Mouse (Mus musculus): ENCODE measurements around the gene A2ml1.

DNA sequence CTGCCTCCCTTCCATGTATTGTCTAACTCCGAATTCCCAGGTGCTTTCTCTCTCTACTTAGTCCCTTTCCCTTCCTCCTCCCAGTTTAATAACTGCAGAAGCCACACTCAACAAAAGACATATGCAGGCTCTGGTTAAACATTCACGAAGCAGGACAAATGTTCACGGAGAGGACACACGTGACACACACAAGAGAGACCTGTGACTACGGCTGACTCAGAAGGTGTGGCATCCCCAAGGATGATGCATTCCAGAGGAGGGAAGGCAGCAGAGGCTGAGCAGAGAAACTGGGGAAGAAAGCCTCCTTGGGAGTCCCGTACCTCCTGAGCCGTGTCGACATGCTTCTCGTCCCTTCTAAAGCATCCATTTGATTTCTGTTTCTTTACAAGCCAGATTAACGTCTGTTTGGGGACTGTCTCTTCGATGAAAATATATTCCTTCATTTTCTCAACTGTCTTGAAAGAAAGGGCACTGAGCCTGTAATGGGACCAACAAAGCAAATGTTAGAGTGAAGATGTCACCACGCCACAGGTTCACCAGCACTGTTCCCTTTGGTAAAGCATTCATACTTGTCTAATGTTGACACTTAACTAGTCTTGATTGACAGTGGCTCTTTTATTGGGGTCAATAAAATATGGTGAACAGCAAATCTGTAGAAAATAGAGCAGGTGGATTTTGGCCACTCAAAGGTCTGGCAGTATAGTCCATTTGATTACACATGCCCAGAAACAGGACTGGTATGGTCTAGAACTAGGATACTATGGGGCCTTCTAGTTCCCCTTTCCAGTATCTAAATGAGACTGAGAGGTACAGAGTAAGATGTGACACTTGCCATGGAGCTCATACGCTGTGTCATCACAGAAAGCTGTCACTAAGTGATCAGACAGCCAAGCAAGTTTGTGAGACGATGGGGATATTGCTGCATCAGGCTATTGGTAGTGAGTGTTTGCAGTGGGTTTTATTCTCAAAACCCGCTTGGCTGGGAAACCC lies 31.6 kb downstream of the A2ml1 start:
- TF ChIP-seq CTCF (IDR thresholded peaks at IDR 0.05; ENCODE audit: low read depth) (no peak), EP300 (IDR thresholded peaks at IDR 0.05; ENCODE audit: low read depth) (no peak)

All from liver, embryonic 14.5 days (tissue).